Mouse (Mus musculus) G1E (cell line): ENCODE measurements around the gene Fibp.

ENCODE experiments used
- CTCF ChIP-seq: IDR thresholded peaks from 2 replicates; pipeline ENCODE4 v1.5.1; 2012; ENCODE audit warnings: low read depth, low read length, inconsistent platforms, mixed read lengths
- GATA1 ChIP-seq: IDR thresholded peaks from 2 replicates; pipeline ENCODE4 v1.6.1; 2012; ENCODE audit warnings: borderline replicate concordance, low read length, inconsistent platforms, mixed read lengths
- GATA2 ChIP-seq: IDR thresholded peaks from 2 replicates; pipeline ENCODE4 v1.6.1; 2012; ENCODE audit warnings: low read depth, low read length, inconsistent platforms, borderline replicate concordance
- TAL1 ChIP-seq: conservative IDR thresholded peaks from 2 replicates; pipeline ENCODE4 v1.6.1; 2012; ENCODE audit warnings: low read depth, low read length, inconsistent platforms, mixed read lengths

DNA sequence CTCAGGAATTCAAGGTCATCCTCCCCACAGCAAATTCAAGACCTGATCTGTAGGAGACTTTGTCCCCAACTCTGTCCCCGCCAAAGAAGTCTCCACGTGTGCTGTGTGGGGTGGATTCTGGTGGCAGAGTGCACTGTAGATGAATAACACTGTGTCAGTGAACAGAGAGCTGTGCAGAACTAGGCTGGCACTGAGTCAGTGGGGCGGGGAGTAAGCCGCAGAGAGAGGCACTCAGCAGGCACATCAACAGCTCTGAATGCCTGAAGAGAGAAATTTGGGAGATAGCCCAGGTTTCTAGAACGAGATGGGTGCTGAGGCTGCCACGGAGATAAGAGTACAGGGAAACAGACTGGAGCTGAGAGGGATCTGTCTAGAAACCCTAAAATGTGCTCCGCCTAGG, 1.4 kb upstream of the Fibp start:
- TF ChIP-seq GATA2 (no peak), CTCF (no peak), GATA1 (no peak), TAL1 (no peak)
